Comparison of ENCODE assay signal across 20 mouse cellular contexts in genomic region chr17:63978794-63979571, GRCm38 (mm10).
DNase-seq lines count a peak whose midpoint lies in the region; ATAC-seq and TF ChIP-seq lines count a peak whose summit lies in the region.
"Had no signal": no experiment of that assay in that cellular context is flagged by ENCODE, and none has a peak within 500 bp of the region (broad histone marks: within the 10 kb centered on the region; RNA-seq: fewer than 3 reads in every experiment).

No protein-coding gene starts in this region.

- H3K27ac ChIP-seq in liver, embryonic 11.5 days (ENCODE audit: low read depth, low read length), result peak overlapping the region; percentile 9; the same call in 1 of the 2 replicates
- 0 out of 2 replicates have a peak overlapping the region, but pooled peaks have one; percentile 51 for H3K27ac ChIP-seq in liver, embryonic 15.5 days (replicated peaks)
- no peak overlapping the region for H3K27ac ChIP-seq in hindbrain, postnatal 0 days
- H3K27ac ChIP-seq in intestine, embryonic 15.5 days, result no peak overlapping the region
- H3K27ac ChIP-seq: embryonic facial prominence, embryonic 13.5 days; forebrain, embryonic 13.5 days; gastrocnemius, adult 2 months; heart, embryonic 10.5 days; hindbrain, embryonic 13.5 days had no signal

- 56% methylated on average over 4 of the region's 4 CpGs for WGBS in liver, embryonic 11.5 days
- 16% methylated on average over 4 of the region's 4 CpGs for WGBS in liver, embryonic 15.5 days (ENCODE audit: insufficient replicate concordance)
- whole genome bisulfite sequencing in hindbrain, postnatal 0 days, result 94% methylated on average over 4 of the region's 4 CpGs
- WGBS in intestine, embryonic 15.5 days, result 91% methylated on average over 4 of the region's 4 CpGs

- H3K9me3 ChIP-seq in liver, embryonic 11.5 days (ENCODE audit: control insufficient read depth, low read length), result no peaks in the 10 kb centered on the region
- H3K9me3 ChIP-seq in liver, embryonic 15.5 days (replicated peaks), result no peaks in the 10 kb centered on the region
- no peaks in the 10 kb centered on the region for H3K9me3 ChIP-seq in hindbrain, postnatal 0 days (ENCODE audit: low read length)
- H3K9me3 ChIP-seq in intestine, embryonic 15.5 days, result no peaks in the 10 kb centered on the region
- H3K9me3 ChIP-seq: embryonic facial prominence, embryonic 13.5 days; forebrain, embryonic 13.5 days; heart, embryonic 10.5 days; hindbrain, embryonic 13.5 days had no signal

- H3K4me2 ChIP-seq in liver, embryonic 11.5 days, result no peak overlapping the region
- H3K4me2 ChIP-seq in liver, embryonic 15.5 days, result 0 out of 2 replicates have a peak overlapping the region, but pooled peaks have one; percentile 9
- no peak overlapping the region for H3K4me2 ChIP-seq in hindbrain, postnatal 0 days (ENCODE audit: low read depth, low read length)
- no peak overlapping the region for H3K4me2 ChIP-seq in intestine, embryonic 15.5 days (replicated peaks)
- H3K4me2 ChIP-seq: embryonic facial prominence, embryonic 13.5 days; forebrain, embryonic 13.5 days; hindbrain, embryonic 13.5 days had no signal

- no peaks in the 10 kb centered on the region for H3K27me3 ChIP-seq in liver, embryonic 11.5 days (replicated peaks; ENCODE audit: control insufficient read depth, insufficient read depth, low read length)
- H3K27me3 ChIP-seq in liver, embryonic 15.5 days, result no peaks in the 10 kb centered on the region
- no peaks in the 10 kb centered on the region for H3K27me3 ChIP-seq in hindbrain, postnatal 0 days (ENCODE audit: insufficient read depth, low read length)
- no peaks in the 10 kb centered on the region for H3K27me3 ChIP-seq in intestine, embryonic 15.5 days (replicated peaks)
- H3K27me3 ChIP-seq: embryonic facial prominence, embryonic 13.5 days; forebrain, embryonic 13.5 days; hindbrain, embryonic 13.5 days had no signal

- peak; percentile 55 for DNase-seq in c-Kit-positive CD71-positive TER-119-positive erythroid progenitor cells, embryonic 14.5 days (ENCODE audit: low spot score)
- DNase-seq in liver, embryonic 11.5 days (ENCODE audit: low spot score), result no peak
- no peak for DNase-seq in hindbrain, postnatal 0 days (ENCODE audit: low spot score)
- DNase-seq in thymus, postnatal 25 days, result no peak
- DNase-seq in heart, adult 8-10 months (ENCODE audit: low spot score), result no peak
- DNase-seq: adrenal gland, postnatal 10 days; cerebellum, adult 8-10 months; cerebellum, postnatal 14 days; forebrain, postnatal 0 days; gastrocnemius, adult 2 months; gastrocnemius, postnatal 36 days; heart, adult 11 months; heart, postnatal 10 days had no signal

- TF ChIP-seq CTCF in hindbrain, postnatal 0 days (IDR thresholded peaks at IDR 0.05; ENCODE audit: low read depth), result no peak

- no peaks in the 10 kb centered on the region; the same call in 1 of the 2 replicates for H3K36me3 ChIP-seq in liver, embryonic 11.5 days (ENCODE audit: control insufficient read depth, insufficient read depth, low read length)
- H3K36me3 ChIP-seq in liver, embryonic 15.5 days (replicated peaks), result peaks cover 2% of the 10 kb centered on the region; the same call in 1 of the 2 replicates
- no peaks in the 10 kb centered on the region for H3K36me3 ChIP-seq in hindbrain, postnatal 0 days (ENCODE audit: insufficient read depth, low read length)
- H3K36me3 ChIP-seq in intestine, embryonic 15.5 days, result no peaks in the 10 kb centered on the region
- H3K36me3 ChIP-seq: heart, embryonic 10.5 days had no signal

- no peak overlapping the region for H3K4me3 ChIP-seq in liver, embryonic 11.5 days (ENCODE audit: low read depth, low read length)
- no peak overlapping the region for H3K4me3 ChIP-seq in liver, embryonic 15.5 days (replicated peaks)
- no peak overlapping the region for H3K4me3 ChIP-seq in hindbrain, postnatal 0 days (ENCODE audit: low read length)
- no peak overlapping the region for H3K4me3 ChIP-seq in intestine, embryonic 15.5 days (replicated peaks)
- H3K4me3 ChIP-seq: embryonic facial prominence, embryonic 13.5 days; forebrain, embryonic 13.5 days; gastrocnemius, adult 2 months; heart, embryonic 10.5 days; hindbrain, embryonic 13.5 days had no signal

- peaks cover 14% of the 10 kb centered on the region for H3K4me1 ChIP-seq in liver, embryonic 11.5 days (replicated peaks; ENCODE audit: control insufficient read depth, insufficient read depth, low read length)
- H3K4me1 ChIP-seq in liver, embryonic 15.5 days (replicated peaks), result peaks cover 33% of the 10 kb centered on the region
- no peaks in the 10 kb centered on the region for H3K4me1 ChIP-seq in hindbrain, postnatal 0 days (ENCODE audit: insufficient read depth, low read length)
- H3K4me1 ChIP-seq in intestine, embryonic 15.5 days (replicated peaks), result no peaks in the 10 kb centered on the region
- H3K4me1 ChIP-seq: embryonic facial prominence, embryonic 13.5 days; forebrain, embryonic 13.5 days; heart, embryonic 10.5 days; hindbrain, embryonic 13.5 days had no signal

- no peak overlapping the region for H3K9ac ChIP-seq in liver, embryonic 11.5 days (ENCODE audit: low read depth, low read length)
- no peak overlapping the region for H3K9ac ChIP-seq in liver, embryonic 15.5 days
- H3K9ac ChIP-seq in hindbrain, postnatal 0 days (replicated peaks; ENCODE audit: low read length), result no peak overlapping the region
- H3K9ac ChIP-seq in intestine, embryonic 15.5 days, result no peak overlapping the region
- H3K9ac ChIP-seq: embryonic facial prominence, embryonic 13.5 days; forebrain, embryonic 13.5 days; forebrain, postnatal 0 days; hindbrain, embryonic 13.5 days had no signal

- peak; percentile 84 for ATAC-seq in liver, embryonic 11.5 days (replicated peaks; ENCODE audit: low FRiP score)
- peak; percentile 83 for ATAC-seq in liver, embryonic 15.5 days (ENCODE audit: insufficient read depth)
- ATAC-seq in megakaryocyte-erythroid progenitor cell, adult 5-6 weeks (replicated peaks; ENCODE audit: low FRiP score, low TSS enrichment, poor library complexity, severe bottlenecking), result peak; percentile 86
- ATAC-seq in hindbrain, postnatal 0 days, result no peak
- no peak for ATAC-seq in intestine, embryonic 15.5 days
- ATAC-seq: forebrain, embryonic 13.5 days; forebrain, postnatal 0 days had no signal

Comparison
In these comparisons a context has a peak if more than half of its experiments do, and no peak if none do; other contexts are left out.
1. ATAC-seq: peak in liver, embryonic 11.5 days (single experiment), liver, embryonic 15.5 days (single experiment) and megakaryocyte-erythroid progenitor cell, adult 5-6 weeks (single experiment); none in hindbrain, postnatal 0 days (single experiment) and intestine, embryonic 15.5 days (single experiment).
2. H3K27ac ChIP-seq: peak in liver, embryonic 11.5 days (single experiment) and liver, embryonic 15.5 days (single experiment); none in hindbrain, postnatal 0 days (single experiment) and intestine, embryonic 15.5 days (single experiment).